Mouse (Mus musculus) embryonic fibroblast, embryonic 13.5 days (primary cell): ENCODE data around the gene Cd248.

ENCODE experiments used
- CTCF ChIP-seq: IDR thresholded peaks from 2 replicates; pipeline ENCODE4 v1.5.1; 2011; ENCODE audit warnings: mild to moderate bottlenecking, control low read depth, low read length, moderate library complexity, borderline replicate concordance; ENCODE audit not compliant: insufficient read depth
- POLR2A ChIP-seq: IDR thresholded peaks from 2 replicates; pipeline ENCODE4 v1.6.1; 2011; ENCODE audit warnings: low read depth, mild to moderate bottlenecking, control low read depth, low read length, moderate library complexity

DNA sequence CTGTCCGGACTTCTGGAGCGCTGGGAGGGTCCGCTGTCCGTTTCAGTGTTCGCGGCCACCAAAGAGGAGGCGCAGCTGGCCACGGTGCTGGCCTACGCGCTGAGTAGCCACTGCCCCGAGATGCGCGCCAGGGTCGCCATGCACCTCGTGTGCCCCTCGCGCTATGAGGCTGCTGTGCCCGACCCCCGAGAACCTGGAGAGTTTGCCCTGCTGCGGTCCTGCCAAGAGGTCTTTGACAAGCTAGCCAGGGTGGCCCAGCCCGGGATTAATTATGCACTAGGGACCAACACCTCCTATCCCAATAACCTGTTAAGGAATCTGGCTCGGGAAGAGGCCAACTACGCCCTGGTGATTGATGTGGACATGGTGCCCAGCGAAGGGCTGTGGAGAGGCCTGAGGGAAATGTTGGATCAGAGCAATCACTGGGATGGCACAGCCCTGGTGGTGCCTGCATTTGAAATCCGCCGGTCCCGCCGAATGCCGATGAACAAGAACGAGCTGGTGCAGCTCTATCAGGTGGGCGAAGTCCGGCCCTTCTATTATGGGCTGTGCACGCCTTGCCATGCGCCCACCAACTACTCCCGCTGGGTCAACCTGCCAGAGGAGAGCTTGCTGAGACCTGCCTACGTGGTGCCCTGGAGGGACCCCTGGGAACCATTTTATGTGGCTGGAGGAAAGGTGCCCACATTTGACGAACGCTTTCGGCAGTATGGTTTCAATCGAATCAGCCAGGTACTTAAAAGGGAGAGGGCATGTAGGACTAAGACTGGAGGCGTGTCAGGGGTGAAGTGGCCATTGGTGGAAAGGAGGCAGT is 28.4 kb upstream of the Cd248 start:
- TF ChIP-seq CTCF (no peak), POLR2A (no peak)
